Mouse (Mus musculus) intestine, embryonic 16.5 days (tissue): ENCODE measurements around the gene Nlgn1. TPM values are rescaled to one million over a fixed set of nuclear protein-coding genes. Genes with fewer than 3 reads are reported as not detected.

ENCODE experiments used
- ATAC-seq: fragments of 200-750 bp; cut with Nextera tagmentation; 2 replicates; pipeline ENCODE4 v1.8.0; 2017; ENCODE audit warnings: moderate TSS enrichment, moderate library complexity
- H3K27ac ChIP-seq: fragments of 300-500 bp; sonication (generic); 2 replicates; pipeline ENCODE4 v1.5.1; 2014; ENCODE audit warnings: mild to moderate bottlenecking, low read length
- H3K27me3 ChIP-seq: fragments of 300-500 bp; sonication (generic); replicated peaks from 2 replicates; pipeline ENCODE4 v1.6.1; 2014; ENCODE audit warnings: low read length, control low read depth, mixed read lengths; ENCODE audit not compliant: control insufficient read depth, insufficient read depth
- H3K36me3 ChIP-seq: fragments of 300-500 bp; sonication (generic); 2 replicates; pipeline ENCODE4 v1.6.1; 2014; ENCODE audit warnings: low read length, control low read depth; ENCODE audit not compliant: control insufficient read depth, insufficient read depth
- H3K4me1 ChIP-seq: fragments of 300-500 bp; sonication (generic); 2 replicates; pipeline ENCODE4 v1.6.1; 2014; ENCODE audit warnings: low read length, control low read depth, mixed read lengths; ENCODE audit not compliant: control insufficient read depth, insufficient read depth
- H3K4me2 ChIP-seq: fragments of 300-500 bp; sonication (generic); 2 replicates; pipeline ENCODE4 v1.6.1; 2014; ENCODE audit warnings: low read depth, low read length, control low read depth
- H3K4me3 ChIP-seq: fragments of 300-500 bp; sonication (generic); 2 replicates; pipeline ENCODE4 v1.5.1; 2014; ENCODE audit warnings: mild to moderate bottlenecking, low read length
- H3K9ac ChIP-seq: fragments of 300-500 bp; sonication (generic); 2 replicates; pipeline ENCODE4 v1.6.1; 2014; ENCODE audit warnings: low read depth, low read length
- H3K9me3 ChIP-seq: fragments of 300-500 bp; sonication (generic); 2 replicates; pipeline ENCODE4 v1.6.1; 2016; ENCODE audit warnings: low read length, control low read depth; ENCODE audit not compliant: control insufficient read depth
- WGBS: fragments of 180-500 bp; shearing (Covaris S2); extraction: QIAGEN DNeasy Blood & Tissue Kit; methylation state at CpG from one replicate; pipeline ENCODE4 v1.1.7; 2014; 5-methylcytosine and 5-hydroxymethylcytosine counted together
- polyA plus RNA-seq: library from polyadenylated mRNA; unstranded; fragments of >200 nt; fragmentation: Nextera tagmentation; extraction: Ambion mirVana; gene quantifications from 2 replicates; pipeline ENCODE4 v1.2.1, GENCODE M21; 2015

Nlgn1 gene
- polyA plus RNA-seq, 1 experiment from 2014 or later: 1.6 TPM

DNA sequence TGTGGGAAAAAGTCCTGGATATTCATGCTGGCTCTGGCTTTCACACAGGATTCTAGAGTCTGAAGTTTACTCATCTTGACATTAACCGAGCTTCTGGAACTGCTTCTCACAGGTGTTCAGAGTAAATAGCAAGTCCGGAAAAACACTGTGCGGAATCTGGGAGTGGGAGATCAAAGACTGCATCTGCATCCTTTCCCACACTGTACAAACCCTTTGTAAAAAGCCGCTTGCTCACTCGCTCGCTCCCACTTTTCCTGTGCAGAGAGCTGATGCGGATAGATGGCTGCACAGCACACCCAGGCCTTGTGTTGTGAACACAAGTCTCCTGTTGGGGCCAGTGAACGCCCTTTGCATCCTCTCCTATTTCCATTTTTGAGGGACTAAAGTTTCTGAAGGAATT, 165.5 kb downstream of the Nlgn1 start:
- ATAC-seq: no peak
- WGBS: 76% methylated on average over 8 of the region's 8 CpGs

DNA sequence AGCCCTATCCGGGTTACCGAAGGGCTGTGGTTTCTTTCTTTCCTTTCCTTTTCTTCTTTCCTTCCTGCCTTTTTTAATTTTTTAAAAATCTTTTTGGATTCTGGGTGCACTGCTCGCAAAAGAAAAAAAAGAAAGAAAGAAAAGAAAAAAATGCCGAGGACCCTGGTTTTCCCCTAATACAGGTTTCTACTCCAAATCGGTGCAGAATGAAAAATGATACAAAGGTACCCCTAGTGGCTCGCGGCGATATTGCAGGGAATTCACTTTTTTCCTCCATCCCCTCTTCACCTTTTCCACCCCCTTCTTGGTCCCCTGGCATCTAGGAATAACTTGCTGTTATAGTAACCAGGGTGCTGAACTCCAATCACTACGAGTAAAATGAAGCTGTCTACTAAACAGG, 178.5 kb downstream of the Nlgn1 start:
- H3K27me3 ChIP-seq: no peaks in the 10 kb centered on the region; the same call in 1 of the 2 replicates
- H3K9ac ChIP-seq: 0 out of 2 replicates have a peak overlapping the region, but pooled peaks have one; percentile 7
- ATAC-seq: no peak; the same call in 1 of the 2 replicates
- H3K4me1 ChIP-seq: peaks cover 7% of the 10 kb centered on the region; the same call in 1 of the 2 replicates
- H3K4me3 ChIP-seq: peak overlapping the region; percentile 49
- H3K27ac ChIP-seq: no peak overlapping the region
- no peaks in the 10 kb centered on the region for H3K9me3 ChIP-seq
- H3K4me2 ChIP-seq: peak overlapping the region; percentile 72
- H3K36me3 ChIP-seq: no peaks in the 10 kb centered on the region
- 2% methylated on average over 9 of the region's 9 CpGs for WGBS

More for the DNA sequence above, 165.5 kb downstream of the Nlgn1 start:
- Histone ChIP-seq H3K27ac (no peak overlapping the region), H3K36me3 (no peaks in the 10 kb centered on the region), H3K9me3 (no peaks in the 10 kb centered on the region), H3K9ac (no peak overlapping the region), H3K27me3 (no peaks in the 10 kb centered on the region), H3K4me3 (no peak overlapping the region), H3K4me1 (no peaks in the 10 kb centered on the region), H3K4me2 (no peak overlapping the region)

DNA sequence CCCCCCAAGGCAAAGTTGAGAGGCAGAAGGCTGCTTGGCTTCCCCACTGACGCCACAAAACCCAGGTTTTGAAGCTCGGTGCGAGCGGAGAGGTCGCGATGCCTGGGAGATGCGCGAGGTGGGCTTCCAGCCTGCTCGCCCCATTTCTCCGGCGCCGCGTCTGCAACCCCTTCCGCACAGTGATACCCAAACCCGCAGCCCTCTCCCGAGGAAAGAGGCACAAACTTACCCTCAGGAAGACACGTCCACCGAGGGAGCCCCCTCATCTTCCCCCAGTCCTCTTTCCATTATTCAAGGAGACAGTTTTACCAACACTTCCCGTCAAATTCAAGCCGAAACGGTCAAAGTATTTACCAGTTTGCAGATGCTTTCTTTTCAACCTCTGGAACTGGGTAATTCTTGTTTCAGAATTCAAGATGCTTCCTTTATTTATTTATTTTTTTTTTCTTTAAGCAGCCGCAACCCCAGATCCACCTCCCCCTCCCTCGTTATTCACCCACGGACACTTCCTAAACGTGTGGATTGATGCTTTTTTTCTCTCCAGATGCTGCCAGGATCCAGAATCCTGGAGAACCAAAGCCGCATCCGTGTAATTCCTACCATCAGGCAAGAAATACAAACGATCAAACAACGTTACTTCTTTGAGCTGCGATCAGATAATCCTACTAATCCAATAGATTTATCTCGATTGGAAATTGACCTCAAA, 179.1 kb downstream of the Nlgn1 start:
- H3K9me3 ChIP-seq: no peaks in the 10 kb centered on the region
- H3K36me3 ChIP-seq: no peaks in the 10 kb centered on the region
- no peak for ATAC-seq
- H3K9ac ChIP-seq: peak overlapping the region; percentile 31
- WGBS: under 1% methylated on average over 31 of the region's 31 CpGs
- peak overlapping the region; percentile 49 for H3K4me3 ChIP-seq
- no peak overlapping the region for H3K27ac ChIP-seq
- peak overlapping the region; percentile 72 for H3K4me2 ChIP-seq
- H3K4me1 ChIP-seq: peaks cover 7% of the 10 kb centered on the region; the same call in 1 of the 2 replicates
- no peaks in the 10 kb centered on the region; the same call in 1 of the 2 replicates for H3K27me3 ChIP-seq

DNA sequence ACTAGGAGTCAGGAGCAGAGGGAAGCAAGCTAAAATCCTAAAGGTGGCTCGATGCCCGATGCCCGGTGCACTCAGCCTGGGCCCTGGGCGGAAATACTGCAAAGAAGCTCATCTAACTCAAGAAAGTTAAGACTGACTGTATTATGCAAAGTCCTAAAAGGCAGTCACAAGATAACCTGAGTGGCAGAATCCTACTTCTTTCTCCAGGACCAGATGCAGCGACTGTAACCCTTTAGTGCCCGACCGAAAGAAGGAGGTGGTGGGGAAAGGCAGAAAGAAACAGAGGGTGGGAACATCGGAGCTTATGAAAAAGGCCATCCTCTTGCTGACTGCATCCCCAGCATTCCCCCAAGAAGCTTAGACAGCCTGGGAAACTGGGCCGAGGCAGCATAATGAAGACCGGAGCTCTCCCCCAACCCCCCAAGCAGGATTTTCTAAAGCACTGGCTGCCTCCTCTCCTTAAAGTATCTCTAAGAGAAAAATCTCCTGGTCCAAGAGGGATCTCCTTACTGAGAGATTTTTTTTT, 179.7 kb downstream of the Nlgn1 start:
- WGBS: 6% methylated on average over 10 of the region's 10 CpGs

DNA sequence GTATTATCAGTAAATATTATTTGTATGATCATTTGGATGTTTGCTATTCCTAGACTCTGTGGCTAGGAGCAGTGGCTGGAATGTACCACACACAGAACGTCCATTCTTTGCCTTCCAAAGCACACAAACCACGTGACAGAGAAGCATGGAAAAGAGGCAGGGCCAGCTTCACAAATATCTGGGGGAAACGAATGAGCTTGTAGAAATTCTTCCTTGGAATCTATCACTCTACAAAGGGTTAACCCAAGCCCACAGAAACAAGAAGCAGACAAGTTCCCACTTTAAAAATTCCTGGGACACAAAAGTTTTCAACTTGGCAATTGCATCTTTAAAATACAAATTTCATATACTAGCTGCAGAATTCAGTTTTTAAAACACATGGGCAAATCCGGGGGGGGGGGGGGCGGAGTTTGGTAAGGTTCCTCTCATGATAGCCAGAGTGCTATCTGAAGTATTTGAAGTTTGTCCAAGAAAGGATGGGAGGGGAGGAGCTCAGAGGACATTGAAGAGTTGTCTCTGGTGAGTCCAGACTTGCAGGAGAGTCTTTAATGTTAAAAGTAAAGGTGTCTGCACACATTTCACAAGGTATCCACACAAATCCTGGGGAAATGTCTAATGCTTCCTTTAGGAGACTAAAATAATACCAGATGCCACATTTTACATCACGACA, 180.8 kb downstream of the Nlgn1 start:
- Histone ChIP-seq H3K36me3 (no peaks in the 10 kb centered on the region), H3K4me1 (peaks cover 7% of the 10 kb centered on the region; the same call in 1 of the 2 replicates), H3K4me2 (no peak overlapping the region), H3K27ac (no peak overlapping the region), H3K4me3 (no peak overlapping the region), H3K9ac (no peak overlapping the region), H3K27me3 (no peaks in the 10 kb centered on the region; the same call in 1 of the 2 replicates), H3K9me3 (no peaks in the 10 kb centered on the region)
- WGBS: 39% methylated on average over 6 of the region's 6 CpGs
- no peak for ATAC-seq

More for the DNA sequence above, 179.7 kb downstream of the Nlgn1 start:
- Histone ChIP-seq H3K27me3 (no peaks in the 10 kb centered on the region; the same call in 1 of the 2 replicates), H3K36me3 (no peaks in the 10 kb centered on the region), H3K27ac (no peak overlapping the region), H3K4me2 (peak overlapping the region; percentile 72), H3K4me3 (peak overlapping the region; percentile 49), H3K9me3 (no peaks in the 10 kb centered on the region), H3K9ac (peak overlapping the region; percentile 31), H3K4me1 (peaks cover 7% of the 10 kb centered on the region; the same call in 1 of the 2 replicates)
- no peak for ATAC-seq

DNA sequence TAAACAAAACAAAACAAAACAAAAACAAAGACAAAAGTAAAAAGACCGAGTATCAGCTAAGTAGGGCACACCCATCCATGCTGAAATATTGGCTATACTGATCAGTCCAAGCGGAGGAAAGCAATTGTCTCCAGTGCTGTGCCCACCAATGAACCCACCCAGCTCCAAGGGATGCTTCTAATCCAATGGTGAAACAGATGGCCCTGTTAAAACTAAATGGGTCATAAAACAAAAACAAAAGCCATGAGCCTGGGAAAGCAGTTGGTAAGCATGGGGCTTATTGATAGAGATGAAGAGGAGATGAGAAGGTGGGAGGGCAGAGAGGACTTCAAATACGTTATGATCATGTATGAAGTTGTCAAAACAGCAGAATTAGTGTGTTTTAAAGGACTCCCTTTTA, 186.1 kb downstream of the Nlgn1 start:
- ATAC-seq: no peak
- Histone ChIP-seq H3K4me3 (no peak overlapping the region), H3K4me2 (no peak overlapping the region), H3K9ac (no peak overlapping the region), H3K4me1 (no peaks in the 10 kb centered on the region), H3K36me3 (no peaks in the 10 kb centered on the region), H3K27ac (no peak overlapping the region), H3K27me3 (no peaks in the 10 kb centered on the region), H3K9me3 (no peaks in the 10 kb centered on the region)
- 67% methylated on average over 3 of the region's 3 CpGs for WGBS

DNA sequence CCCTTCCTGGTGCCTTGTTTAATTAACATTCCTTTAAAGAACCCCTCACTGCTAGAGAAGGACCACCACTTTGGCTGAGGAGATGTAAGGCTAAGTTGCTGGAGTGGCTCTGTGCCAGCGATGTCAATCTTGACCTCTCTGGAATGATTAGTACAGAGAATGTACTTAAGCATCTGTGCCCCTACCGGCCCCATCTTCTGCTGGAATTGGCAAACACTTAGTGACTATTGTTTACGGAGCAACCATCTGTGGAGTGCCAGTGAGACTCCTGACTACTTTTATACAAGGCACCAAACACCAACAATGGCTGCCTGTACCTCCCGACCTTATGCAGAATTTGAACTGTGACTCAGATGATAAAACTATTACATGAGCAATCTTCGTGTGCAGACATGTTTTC, 186.8 kb downstream of the Nlgn1 start:
- H3K4me2 ChIP-seq: no peak overlapping the region
- no peaks in the 10 kb centered on the region for H3K4me1 ChIP-seq
- H3K4me3 ChIP-seq: no peak overlapping the region
- no peaks in the 10 kb centered on the region for H3K9me3 ChIP-seq
- H3K9ac ChIP-seq: no peak overlapping the region
- WGBS: 68% methylated on average over 5 of the region's 5 CpGs
- H3K27me3 ChIP-seq: no peaks in the 10 kb centered on the region
- no peaks in the 10 kb centered on the region for H3K36me3 ChIP-seq
- no peak for ATAC-seq
- no peak overlapping the region for H3K27ac ChIP-seq

DNA sequence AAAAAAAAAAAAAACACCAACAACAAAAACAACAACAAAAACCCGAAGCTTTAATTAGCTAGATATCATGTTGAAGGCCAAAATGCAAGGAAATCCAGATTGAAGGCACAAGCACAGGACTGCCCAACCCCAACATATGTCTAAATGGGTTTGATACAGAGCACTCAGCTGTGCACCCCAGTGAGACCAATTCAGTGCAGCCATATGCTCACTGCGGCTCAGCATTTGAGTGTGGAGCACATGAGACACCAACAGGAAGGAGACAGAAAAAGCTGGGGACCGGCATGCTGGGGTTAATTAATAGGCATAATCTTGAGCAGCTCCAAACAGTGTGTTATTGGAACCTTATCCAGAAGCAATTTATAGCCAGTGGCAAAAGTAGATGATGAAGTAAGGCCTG, 190.7 kb downstream of the Nlgn1 start:
- WGBS: 82% methylated on average over 3 of the region's 3 CpGs
- H3K4me2 ChIP-seq: no peak overlapping the region
- no peak overlapping the region for H3K27ac ChIP-seq
- no peak overlapping the region for H3K9ac ChIP-seq
- H3K36me3 ChIP-seq: no peaks in the 10 kb centered on the region
- ATAC-seq: no peak
- H3K9me3 ChIP-seq: no peaks in the 10 kb centered on the region
- H3K4me1 ChIP-seq: no peaks in the 10 kb centered on the region
- H3K27me3 ChIP-seq: no peaks in the 10 kb centered on the region
- no peak overlapping the region for H3K4me3 ChIP-seq

DNA sequence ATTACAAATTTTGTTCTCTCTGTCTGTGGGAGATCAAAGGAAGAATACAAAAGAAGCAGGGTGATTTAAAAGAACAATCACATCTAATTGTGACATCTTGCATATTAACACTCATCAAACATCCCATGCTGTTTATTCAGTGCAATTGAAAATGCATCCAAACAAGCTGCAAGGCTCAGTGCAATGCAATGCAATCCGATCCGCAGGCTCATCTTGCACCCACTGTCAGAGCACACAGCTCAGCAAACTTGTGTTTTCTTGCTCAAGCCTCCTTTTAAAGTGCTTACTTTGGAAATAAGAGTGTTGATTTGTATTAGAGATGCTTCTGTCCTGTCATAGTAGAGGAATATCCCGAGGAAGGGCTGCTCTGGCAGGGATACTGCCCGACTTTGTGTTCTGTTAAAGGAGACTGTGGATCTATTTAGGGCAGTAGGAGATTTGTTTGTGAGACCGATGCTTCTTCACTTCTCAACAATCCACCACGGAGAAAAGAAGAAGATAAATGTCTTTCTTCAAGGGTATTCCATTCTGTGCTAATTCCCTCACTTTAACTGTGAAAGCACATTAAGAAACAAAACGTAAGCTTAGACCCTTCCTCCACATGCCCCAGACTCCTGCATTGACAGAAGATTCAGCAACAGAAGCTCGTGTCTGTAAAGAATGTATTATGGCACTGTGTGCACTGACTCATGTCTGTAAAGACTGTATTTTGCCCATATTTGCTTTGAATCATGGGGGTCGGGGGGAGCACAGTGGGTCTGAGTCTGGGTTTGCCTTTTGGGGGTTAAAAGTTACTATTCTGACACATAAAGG, 197.2 kb downstream of the Nlgn1 start:
- Histone ChIP-seq H3K36me3 (no peaks in the 10 kb centered on the region), H3K4me1 (no peaks in the 10 kb centered on the region), H3K9ac (no peak overlapping the region), H3K4me2 (no peak overlapping the region), H3K27me3 (no peaks in the 10 kb centered on the region), H3K27ac (no peak overlapping the region), H3K4me3 (no peak overlapping the region), H3K9me3 (no peaks in the 10 kb centered on the region)
- no peak for ATAC-seq
- WGBS: 37% methylated on average over 9 of the region's 9 CpGs
